Mouse (Mus musculus) E14TG2a.4 (cell line): Measurements from ENCODE around the gene Dlk2.

Source experiments
- H3K27me3 ChIP-seq: 2 replicates; pipeline ENCODE4 v1.6.1; 2014; ENCODE audit warnings: low read length, control low read depth; ENCODE audit not compliant: insufficient read depth
- H3K36me3 ChIP-seq: 2 replicates; pipeline ENCODE4 v1.6.1; 2014; ENCODE audit warnings: low read length, control low read depth; ENCODE audit not compliant: insufficient read depth
- H3K4me1 ChIP-seq: replicated peaks from 2 replicates; pipeline ENCODE4 v1.6.1; 2014; ENCODE audit warnings: low read depth, low read length, control low read depth
- H3K4me3 ChIP-seq: replicated peaks from 2 replicates; pipeline ENCODE4 v1.5.1; 2014; ENCODE audit warnings: mild to moderate bottlenecking, low read length
- H3K9me3 ChIP-seq: 2 replicates; pipeline ENCODE4 v1.6.1; 2014; ENCODE audit warnings: low read length, control low read depth
- CTCF ChIP-seq: conservative IDR thresholded peaks from 2 replicates; pipeline ENCODE4 v1.5.1; 2014; ENCODE audit warnings: low read length
- NANOG ChIP-seq: IDR thresholded peaks from 2 replicates; pipeline ENCODE4 v1.6.1; 2014; ENCODE audit warnings: borderline replicate concordance, low read length, mixed read lengths
- POU5F1 ChIP-seq: IDR thresholded peaks from 2 replicates; pipeline ENCODE4 v1.6.1; 2014; ENCODE audit warnings: low read length, borderline replicate concordance

The Dlk2 gene

DNA sequence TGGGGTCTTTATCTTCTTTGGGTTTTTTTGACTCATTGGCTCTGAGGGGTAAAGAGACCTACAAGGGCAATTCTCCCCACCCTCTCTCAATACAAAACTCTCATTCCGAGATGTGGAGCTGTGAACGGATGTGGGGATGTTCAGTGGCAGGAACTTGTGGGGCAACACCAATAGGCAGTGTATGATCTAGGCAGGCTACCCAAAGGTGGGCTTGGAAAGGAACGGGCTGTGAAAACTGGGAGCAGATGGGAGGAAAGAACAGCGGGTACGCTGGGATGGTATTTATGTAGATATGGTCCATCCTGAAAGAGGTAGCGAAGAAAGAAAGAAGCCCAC, 225 bp upstream of the Dlk2 start:
- Histone ChIP-seq H3K27me3 (peaks cover 81% of the 10 kb centered on the region), H3K4me1 (peaks cover 27% of the 10 kb centered on the region), H3K9me3 (no peaks in the 10 kb centered on the region), H3K36me3 (no peaks in the 10 kb centered on the region), H3K4me3 (peak overlapping the region; percentile 80)
- TF ChIP-seq POU5F1 (no peak), NANOG (no peak), CTCF (no peak)

GRCm38 (mm10) chr17:46298220-46298913, 1.1 kb downstream of the Dlk2 start:
- TF ChIP-seq NANOG (no peak), CTCF (peak; percentile 93), POU5F1 (no peak)
- peak overlapping the region; percentile 80 for H3K4me3 ChIP-seq
- no peaks in the 10 kb centered on the region for H3K9me3 ChIP-seq
- no peaks in the 10 kb centered on the region for H3K36me3 ChIP-seq
- peaks cover 41% of the 10 kb centered on the region for H3K4me1 ChIP-seq
- H3K27me3 ChIP-seq: peaks cover 77% of the 10 kb centered on the region

GRCm38 (mm10) chr17:46301892-46302291, 4.7 kb downstream of the Dlk2 start:
- peaks cover 54% of the 10 kb centered on the region for H3K4me1 ChIP-seq
- peaks cover 46% of the 10 kb centered on the region for H3K27me3 ChIP-seq
- no peaks in the 10 kb centered on the region for H3K9me3 ChIP-seq
- peaks cover 31% of the 10 kb centered on the region for H3K36me3 ChIP-seq
- H3K4me3 ChIP-seq: peak overlapping the region; percentile 35; the same call in 1 of the 2 replicates
- TF ChIP-seq POU5F1 (no peak), NANOG (no peak), CTCF (no peak)

GRCm38 (mm10) chr17:46304184-46304583, 7.0 kb downstream of the Dlk2 start:
- no peak overlapping the region for H3K4me3 ChIP-seq
- no peak for TF ChIP-seq POU5F1
- no peak for TF ChIP-seq NANOG
- no peak for TF ChIP-seq CTCF
- peaks cover 48% of the 10 kb centered on the region for H3K4me1 ChIP-seq
- peaks cover 39% of the 10 kb centered on the region for H3K36me3 ChIP-seq
- peaks cover 25% of the 10 kb centered on the region for H3K27me3 ChIP-seq
- H3K9me3 ChIP-seq: no peaks in the 10 kb centered on the region

- peaks cover 6% of the 10 kb centered on the region; the same call in 1 of the 2 replicates for H3K27me3 ChIP-seq
- no peak for TF ChIP-seq CTCF
- TF ChIP-seq NANOG: no peak
- no peak for TF ChIP-seq POU5F1
- no peaks in the 10 kb centered on the region for H3K9me3 ChIP-seq
- H3K4me1 ChIP-seq: peaks cover 52% of the 10 kb centered on the region
- no peak overlapping the region for H3K4me3 ChIP-seq
- H3K36me3 ChIP-seq: peaks cover 48% of the 10 kb centered on the region
Measured at GRCm38 (mm10) chr17:46306956-46307355, 9.7 kb downstream of the Dlk2 start.

DNA sequence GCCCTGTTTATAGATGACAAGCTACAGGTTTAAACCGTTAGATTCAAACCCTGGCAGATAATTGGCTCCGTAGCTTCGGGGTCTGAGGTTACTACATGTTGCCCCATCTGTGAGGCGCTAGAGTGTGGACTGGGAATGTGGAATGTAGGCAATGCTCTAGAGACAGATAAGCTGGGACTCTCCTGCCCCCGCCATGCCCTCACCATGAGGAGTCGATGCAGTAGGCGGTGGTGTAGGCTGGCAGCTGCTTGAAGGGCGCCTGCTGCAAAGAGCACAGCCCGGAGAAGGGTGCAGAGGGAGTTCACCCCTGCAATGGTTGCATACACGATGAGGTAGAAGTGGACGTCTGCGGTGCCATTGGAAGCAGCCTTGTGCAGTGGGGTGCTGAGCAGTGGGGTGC, 12.6 kb downstream of the Dlk2 start:
- TF ChIP-seq NANOG: no peak
- TF ChIP-seq CTCF: no peak
- TF ChIP-seq POU5F1: no peak
- no peaks in the 10 kb centered on the region for H3K9me3 ChIP-seq

GRCm38 (mm10) chr17:46310515-46310914, 13.3 kb downstream of the Dlk2 start:
- H3K9me3 ChIP-seq: no peaks in the 10 kb centered on the region
- H3K4me3 ChIP-seq: 0 out of 2 replicates have a peak overlapping the region, but pooled peaks have one; percentile 37
- TF ChIP-seq CTCF (no peak), NANOG (no peak)
- peaks cover 61% of the 10 kb centered on the region for H3K36me3 ChIP-seq
- H3K27me3 ChIP-seq: no peaks in the 10 kb centered on the region
- peaks cover 44% of the 10 kb centered on the region for H3K4me1 ChIP-seq

More for the DNA sequence above, 12.6 kb downstream of the Dlk2 start:
- no peaks in the 10 kb centered on the region for H3K27me3 ChIP-seq
- peak overlapping the region; percentile 37 for H3K4me3 ChIP-seq
- peaks cover 61% of the 10 kb centered on the region for H3K36me3 ChIP-seq
- H3K4me1 ChIP-seq: peaks cover 50% of the 10 kb centered on the region

DNA sequence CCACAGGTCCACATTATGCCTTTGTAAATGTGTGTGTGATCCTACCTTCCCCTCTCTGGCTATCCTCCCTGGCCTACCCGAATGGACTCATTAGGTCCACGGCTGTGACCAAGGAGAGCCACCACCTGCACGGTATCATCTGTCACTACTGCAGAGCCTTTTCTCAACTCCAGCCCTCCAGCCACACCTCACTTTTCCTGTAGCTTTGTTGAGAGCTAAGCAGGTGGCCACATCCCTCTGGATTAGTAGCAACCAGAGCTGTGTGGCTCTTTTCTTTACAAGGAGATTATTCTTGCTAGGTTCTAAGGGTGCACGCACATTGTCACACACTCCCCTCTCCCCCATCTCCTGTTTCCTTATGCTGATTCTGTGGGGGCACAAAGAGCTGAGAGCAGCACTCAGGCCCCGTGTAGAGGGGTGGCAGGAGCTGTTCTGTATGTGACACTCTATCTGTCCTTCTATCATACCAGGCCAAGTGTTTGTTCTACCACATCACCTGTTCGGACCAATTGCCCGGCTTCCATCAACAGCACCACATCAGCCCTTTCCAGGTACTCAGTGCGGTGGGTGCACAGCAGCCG, 16.0 kb downstream of the Dlk2 start:
- Histone ChIP-seq H3K9me3 (no peaks in the 10 kb centered on the region), H3K4me1 (peaks cover 37% of the 10 kb centered on the region), H3K27me3 (no peaks in the 10 kb centered on the region), H3K4me3 (no peak overlapping the region), H3K36me3 (peaks cover 41% of the 10 kb centered on the region)
- TF ChIP-seq NANOG (no peak), CTCF (no peak)
